Mouse (Mus musculus): ENCODE measurements around the gene Ifi202b. TPM values are rescaled to one million over a fixed set of nuclear protein-coding genes. Genes with fewer than 3 reads are reported as not detected.
"Not testable (repeated sequence)": the region's sequence is repeated elsewhere in the genome, so short reads cannot be mapped to it uniquely, and the experiment has no call there.

Ifi202b gene
- 0.08 and 0.18 TPM in 2 replicates for polyA plus RNA-seq (2015; fragmentation: Nextera tagmentation; extraction: Ambion mirVana)

DNA sequence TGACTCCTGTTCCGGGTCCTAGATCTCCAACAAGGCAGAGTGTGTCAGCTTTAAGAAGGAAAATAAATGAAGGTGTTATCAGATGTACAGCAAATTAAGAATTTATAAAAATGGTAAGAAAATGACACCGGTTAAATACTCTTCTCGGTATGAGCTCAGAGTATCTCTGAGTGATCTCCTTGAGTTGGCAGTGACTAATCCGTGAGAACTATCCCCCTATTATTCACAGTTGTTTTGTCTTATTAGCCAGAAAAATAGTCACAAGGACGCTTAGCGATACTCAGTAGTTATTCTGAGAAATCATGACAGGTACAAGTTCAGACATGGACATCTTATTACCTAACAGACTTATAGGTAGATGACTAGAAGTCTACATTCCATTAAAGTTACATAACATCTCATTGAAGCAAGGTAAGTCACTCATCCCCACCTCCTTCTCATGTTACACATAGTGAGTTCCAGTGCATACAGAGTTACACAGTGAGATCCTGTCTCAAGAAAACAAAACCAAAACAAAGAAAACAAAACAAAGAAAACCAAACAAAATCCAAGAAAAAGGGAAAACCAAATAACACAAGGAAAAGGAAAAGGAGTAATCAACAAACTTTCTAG lies at the start of gene Ifi202b:
Ifi202b (minus strand) TSS at position 51 of the 612 bp plus-strand sequence.
- not testable (repeated sequence) for H3K36me3 ChIP-seq; ATAC-seq (replicated peaks; ENCODE audit: insufficient number of reproducible peaks, insufficient read depth, low FRiP score, low read depth); H3K27me3 ChIP-seq; H3K4me2 ChIP-seq; H3K27ac ChIP-seq; H3K4me1 ChIP-seq (replicated peaks); H3K9me3 ChIP-seq (replicated peaks); H3K9ac ChIP-seq; H3K4me3 ChIP-seq
- 77% methylated on average over 6 of the region's 6 CpGs for WGBS

DNA sequence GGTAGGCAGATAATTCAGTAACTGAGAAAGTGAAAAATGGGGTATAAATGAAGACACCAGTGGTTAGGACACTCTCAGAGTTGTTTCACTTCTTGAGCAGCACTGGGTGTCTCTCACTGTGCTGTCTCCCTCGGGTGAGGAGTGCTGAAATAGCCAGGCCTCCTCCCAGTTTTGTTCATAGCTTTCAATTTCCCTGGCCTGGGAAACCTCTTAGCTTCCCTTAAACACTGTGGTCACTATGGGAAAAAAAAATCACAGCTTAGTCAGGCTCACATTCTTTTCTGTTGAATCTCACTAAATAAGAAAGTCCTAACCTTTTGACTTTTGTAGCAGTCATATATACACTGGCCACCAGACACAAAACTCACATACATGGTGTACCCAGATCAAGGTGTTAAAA lies 49.2 kb upstream of the Ifi202b start, which contains the start of gene Ifi205:
Ifi205 (minus strand) TSS at position 113 of the 400 bp plus-strand sequence.
- WGBS, result 35% methylated on average over 1 of the region's 1 CpGs

DNA sequence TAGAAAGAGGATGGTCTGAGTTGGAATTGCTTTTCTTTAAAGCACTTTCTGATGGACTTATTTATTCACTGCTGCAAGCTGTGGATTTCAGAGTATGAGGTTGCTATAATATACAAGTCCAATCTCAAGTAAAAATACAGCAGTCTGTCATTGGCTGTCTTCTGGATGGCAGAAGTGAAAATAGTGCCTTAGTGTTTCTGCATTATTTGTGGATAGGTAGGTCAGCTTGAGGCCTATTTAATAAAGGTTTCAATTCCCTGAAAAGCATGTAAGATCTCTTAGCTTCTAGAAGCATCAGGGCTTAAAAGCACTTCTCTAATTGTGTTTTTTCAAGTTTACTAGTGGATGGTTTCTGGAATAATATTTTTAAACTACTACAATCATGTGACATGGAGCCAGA lies 24.5 kb upstream of the Ifi202b start:
- not testable (repeated sequence) for H3K36me3 ChIP-seq; H3K4me1 ChIP-seq (replicated peaks); H3K27me3 ChIP-seq; H3K9me3 ChIP-seq (replicated peaks); H3K4me2 ChIP-seq; H3K4me3 ChIP-seq; H3K9ac ChIP-seq; H3K27ac ChIP-seq; ATAC-seq (replicated peaks; ENCODE audit: insufficient number of reproducible peaks, insufficient read depth, low FRiP score, low read depth)

More for the DNA sequence above, 49.2 kb upstream of the Ifi202b start, which contains the start of gene Ifi205:
- Histone ChIP-seq H3K9ac (no peak within 1 kb of the TSS), H3K27ac (no peak within 1 kb of the TSS), H3K9me3 (replicated peaks) (no peaks in the 10 kb centered on the region), H3K4me1 (replicated peaks) (no peaks in the 10 kb centered on the region), H3K27me3 (no peaks in the 10 kb centered on the region), H3K4me2 (no peak within 1 kb of the TSS), H3K36me3 (no peaks in the 10 kb centered on the region), H3K4me3 (no peak within 1 kb of the TSS)
- ATAC-seq (replicated peaks; ENCODE audit: insufficient number of reproducible peaks, insufficient read depth, low FRiP score, low read depth), result no peak

DNA sequence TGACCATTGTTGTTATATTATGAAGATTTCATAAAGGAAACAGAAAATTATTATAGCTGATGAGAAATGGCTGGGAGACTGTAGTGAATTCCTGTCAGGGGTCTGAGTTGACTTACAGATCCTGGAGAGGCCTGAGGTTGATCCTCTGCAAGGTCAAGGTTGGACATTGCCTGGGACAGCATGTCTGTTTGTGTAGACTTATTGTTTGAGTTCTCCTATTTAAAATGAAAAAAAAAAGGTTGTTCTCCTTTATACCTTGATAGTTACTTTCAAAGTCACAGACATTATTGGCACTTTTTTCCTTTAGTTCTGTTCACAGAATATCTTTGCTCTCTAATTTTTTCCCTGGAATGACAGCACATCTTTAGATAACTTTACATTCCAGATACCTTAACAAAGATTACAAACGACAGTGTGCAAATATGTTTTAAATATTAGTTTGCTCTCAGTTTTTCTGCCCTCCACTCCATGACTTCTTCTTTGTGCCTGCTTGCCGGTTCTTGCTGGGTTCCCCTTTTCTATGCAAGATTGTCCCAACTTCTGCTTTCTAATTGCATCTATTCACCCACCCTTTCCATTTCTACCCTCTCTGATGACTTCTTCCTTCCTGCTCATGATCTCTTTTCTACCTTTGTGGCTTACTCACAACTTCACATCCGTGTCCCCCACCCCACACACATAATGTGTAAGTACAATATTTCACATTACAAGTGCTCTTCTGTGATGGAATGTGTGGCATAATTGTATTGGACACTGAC lies 22.0 kb upstream of the Ifi202b start:
- not testable (repeated sequence) for H3K36me3 ChIP-seq; H3K27me3 ChIP-seq; H3K9me3 ChIP-seq (replicated peaks); H3K4me2 ChIP-seq; H3K4me3 ChIP-seq; H3K27ac ChIP-seq; ATAC-seq (replicated peaks; ENCODE audit: insufficient number of reproducible peaks, insufficient read depth, low FRiP score, low read depth); H3K4me1 ChIP-seq (replicated peaks); H3K9ac ChIP-seq
- WGBS, result 58% methylated on average over 2 of the region's 3 CpGs

DNA sequence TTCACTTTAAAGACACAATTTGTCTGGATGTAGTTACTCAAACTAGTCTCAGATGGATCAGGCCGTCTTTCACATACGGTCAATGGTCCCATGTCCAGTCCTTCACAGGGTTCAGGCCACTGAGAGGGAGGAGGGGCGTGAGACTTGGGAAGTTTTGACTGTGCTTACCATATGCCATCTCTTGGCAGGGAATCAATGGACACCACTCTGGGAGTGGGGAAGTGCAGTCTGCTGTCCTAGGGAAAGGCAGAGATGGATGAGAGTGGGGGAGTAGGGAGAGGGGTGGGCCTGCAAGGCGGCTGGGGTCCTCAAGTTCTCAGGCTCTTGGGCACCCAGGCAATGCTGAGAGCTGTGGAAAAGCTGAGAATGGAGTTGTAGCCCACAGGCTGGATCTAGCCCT lies 12.5 kb upstream of the Ifi202b start:
- no peak overlapping the region for H3K27ac ChIP-seq
- ATAC-seq (replicated peaks; ENCODE audit: insufficient number of reproducible peaks, insufficient read depth, low FRiP score, low read depth), result no peak
- H3K4me1 ChIP-seq (replicated peaks), result no peaks in the 10 kb centered on the region
- no peaks in the 10 kb centered on the region for H3K27me3 ChIP-seq
- H3K9me3 ChIP-seq (replicated peaks), result no peaks in the 10 kb centered on the region
- WGBS, result 85% methylated on average over 4 of the region's 4 CpGs
- H3K36me3 ChIP-seq, result no peaks in the 10 kb centered on the region
- H3K4me3 ChIP-seq, result no peak overlapping the region
- no peak overlapping the region for H3K4me2 ChIP-seq
- no peak overlapping the region for H3K9ac ChIP-seq

DNA sequence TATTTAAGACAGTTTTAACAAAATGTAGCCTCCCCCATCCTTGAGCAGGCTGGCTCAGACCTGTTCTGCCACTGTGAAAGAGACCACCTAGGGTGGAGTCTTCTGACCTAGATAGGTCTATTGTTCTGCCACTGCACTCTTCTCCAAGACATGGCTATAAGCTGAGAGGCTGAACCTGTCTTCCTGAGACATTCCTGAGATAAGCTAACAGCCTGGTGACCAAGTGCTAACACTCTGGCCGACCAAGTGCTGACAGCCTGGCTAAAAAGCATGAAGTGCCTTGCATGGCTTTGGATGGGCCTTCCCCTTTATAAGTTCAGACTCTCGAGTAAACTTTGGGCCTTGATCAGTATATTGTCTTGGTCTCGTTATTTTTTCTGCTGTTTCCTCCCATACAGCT lies 1.5 kb downstream of the Ifi202b start:
- H3K4me2 ChIP-seq; H3K9me3 ChIP-seq (replicated peaks); H3K27me3 ChIP-seq; H3K9ac ChIP-seq; H3K4me1 ChIP-seq (replicated peaks); H3K36me3 ChIP-seq; H3K27ac ChIP-seq; H3K4me3 ChIP-seq: not testable (repeated sequence)
- WGBS, result 16% methylated on average over 3 of the region's 3 CpGs
- 0 out of 2 replicates have a peak, but pooled peaks have one; percentile 14 for ATAC-seq (replicated peaks; ENCODE audit: insufficient number of reproducible peaks, insufficient read depth, low FRiP score, low read depth)

DNA sequence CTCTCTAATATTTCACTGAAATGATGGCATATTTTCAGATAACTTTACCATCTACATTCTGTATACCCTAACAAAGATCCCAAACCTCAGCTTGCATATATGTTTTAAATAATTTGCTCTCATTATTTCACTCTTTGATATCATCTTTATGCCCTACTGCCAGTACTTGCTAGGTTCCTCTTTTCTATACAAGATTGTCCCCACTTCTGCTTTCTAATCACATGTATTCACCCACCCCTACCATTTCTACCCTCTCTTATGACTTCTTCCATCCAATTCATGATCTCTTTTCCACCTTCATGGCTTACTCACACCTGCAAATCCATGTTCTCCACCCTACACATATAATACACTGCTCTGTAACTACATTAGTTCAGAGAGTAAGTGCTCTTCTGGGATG lies 4.9 kb downstream of the Ifi202b start:
- Histone ChIP-seq H3K36me3 (no peaks in the 10 kb centered on the region), H3K4me1 (replicated peaks) (peaks cover 3% of the 10 kb centered on the region; the same call in 1 of the 2 replicates), H3K27ac (no peak overlapping the region), H3K9me3 (replicated peaks) (no peaks in the 10 kb centered on the region), H3K4me2 (no peak overlapping the region), H3K9ac (no peak overlapping the region), H3K4me3 (no peak overlapping the region), H3K27me3 (no peaks in the 10 kb centered on the region)
- ATAC-seq (replicated peaks; ENCODE audit: insufficient number of reproducible peaks, insufficient read depth, low FRiP score, low read depth), result no peak

DNA sequence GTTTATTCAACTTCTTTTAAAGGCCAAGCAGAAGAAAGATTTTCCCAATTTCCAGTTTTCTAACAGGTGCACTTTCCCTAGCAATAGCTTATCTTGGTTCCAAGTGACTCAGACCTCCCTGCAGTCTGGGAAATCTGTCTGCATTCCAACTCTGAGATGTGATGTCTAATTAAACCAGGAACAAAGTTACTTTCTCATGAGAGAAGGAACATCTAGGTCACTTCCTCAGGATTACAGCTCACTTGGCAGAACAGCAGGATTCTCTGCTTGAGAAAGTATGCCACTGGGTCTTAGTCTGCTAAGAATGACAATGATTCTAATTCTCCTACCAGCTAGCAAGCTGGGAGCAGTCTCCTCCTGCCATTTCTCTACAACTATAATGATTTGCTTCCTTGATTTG lies 9.4 kb downstream of the Ifi202b start:
- ATAC-seq (replicated peaks; ENCODE audit: insufficient number of reproducible peaks, insufficient read depth, low FRiP score, low read depth), result no peak
- Histone ChIP-seq H3K9ac (no peak overlapping the region), H3K27ac (no peak overlapping the region), H3K27me3 (no peaks in the 10 kb centered on the region), H3K4me3 (no peak overlapping the region), H3K9me3 (replicated peaks) (no peaks in the 10 kb centered on the region), H3K4me1 (replicated peaks) (no peaks in the 10 kb centered on the region), H3K4me2 (no peak overlapping the region), H3K36me3 (no peaks in the 10 kb centered on the region)

DNA sequence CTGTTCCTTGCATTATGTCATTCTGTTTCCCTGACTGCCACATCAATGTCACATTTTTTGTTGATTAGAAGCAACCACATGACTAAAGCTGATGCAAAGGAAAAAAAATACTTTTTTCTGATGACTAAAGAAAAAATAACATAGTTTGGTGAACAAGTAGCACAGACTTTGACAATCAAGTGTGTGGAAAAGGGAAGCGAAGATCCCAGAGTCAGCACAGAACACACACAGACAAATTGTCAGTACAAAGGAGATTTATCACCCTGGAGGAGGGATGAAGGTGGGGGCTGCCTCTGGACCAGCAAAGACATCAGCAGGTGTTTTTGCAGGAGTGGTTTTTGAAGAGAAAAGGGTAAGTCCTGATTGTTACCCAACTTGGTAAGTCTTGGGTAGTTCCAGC lies 21.1 kb downstream of the Ifi202b start:
- not testable (repeated sequence) for H3K4me3 ChIP-seq; H3K27me3 ChIP-seq; H3K36me3 ChIP-seq; ATAC-seq (replicated peaks; ENCODE audit: insufficient number of reproducible peaks, insufficient read depth, low FRiP score, low read depth); H3K9ac ChIP-seq; H3K27ac ChIP-seq; H3K4me1 ChIP-seq (replicated peaks); H3K4me2 ChIP-seq; H3K9me3 ChIP-seq (replicated peaks)
- WGBS, result 63% methylated on average over 1 of the region's 1 CpGs

DNA sequence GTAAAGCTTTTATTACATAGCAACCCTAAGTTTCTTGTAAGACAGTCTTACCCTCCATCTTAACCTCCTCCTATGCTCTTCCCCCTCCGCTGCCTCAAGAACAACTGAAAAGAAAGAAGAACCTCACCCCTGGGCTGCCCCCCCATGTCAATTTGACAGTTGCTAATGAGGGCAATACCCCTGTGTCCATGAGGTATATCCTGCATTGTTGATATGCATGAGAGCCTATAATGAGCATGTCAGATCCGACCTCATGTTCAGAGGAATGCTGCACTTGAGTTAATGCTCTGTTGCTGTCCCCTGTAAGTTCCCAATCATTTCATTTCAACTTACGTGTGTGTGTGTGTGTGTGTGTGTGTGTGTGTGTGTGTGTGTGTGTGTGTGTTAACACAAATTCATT lies 22.5 kb downstream of the Ifi202b start:
- WGBS, result 57% methylated on average over 3 of the region's 3 CpGs
- H3K9me3 ChIP-seq (replicated peaks); H3K4me1 ChIP-seq (replicated peaks); ATAC-seq (replicated peaks; ENCODE audit: insufficient number of reproducible peaks, insufficient read depth, low FRiP score, low read depth); H3K27me3 ChIP-seq; H3K4me2 ChIP-seq; H3K27ac ChIP-seq; H3K9ac ChIP-seq; H3K4me3 ChIP-seq; H3K36me3 ChIP-seq: not testable (repeated sequence)

DNA sequence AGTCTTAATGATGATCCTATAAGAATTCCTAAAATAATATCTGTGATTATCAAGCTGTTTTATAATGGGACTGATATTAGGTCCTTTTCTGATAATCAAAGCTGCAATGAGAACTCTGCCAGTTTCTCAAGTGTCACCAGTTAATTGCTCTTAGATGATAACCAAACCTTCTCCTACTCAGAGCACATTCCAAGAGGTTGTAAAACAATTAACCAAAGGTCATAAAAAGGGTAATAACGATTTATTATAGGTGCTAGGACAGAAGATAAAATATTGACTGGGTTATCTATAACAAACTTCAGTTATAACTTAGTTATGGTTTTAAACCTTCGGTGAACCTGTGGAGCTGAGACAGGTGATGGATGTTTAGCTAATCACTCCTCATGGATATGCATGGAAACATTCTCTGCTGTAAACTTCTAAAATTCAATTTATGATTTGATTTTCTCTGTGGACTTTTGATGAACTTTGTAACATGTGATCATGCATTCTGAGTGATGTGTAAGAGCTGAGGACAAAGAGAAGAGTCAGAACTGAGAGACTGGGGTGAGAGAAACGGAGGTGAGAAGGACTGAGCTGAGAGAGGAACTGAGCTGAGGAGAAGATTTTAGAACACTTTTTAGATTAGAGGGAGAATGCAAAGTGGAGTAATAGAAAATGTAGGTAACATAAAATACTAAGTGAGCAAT lies 26.6 kb downstream of the Ifi202b start:
- not testable (repeated sequence) for H3K4me3 ChIP-seq; H3K27ac ChIP-seq; H3K4me1 ChIP-seq (replicated peaks); H3K9me3 ChIP-seq (replicated peaks); H3K27me3 ChIP-seq; H3K4me2 ChIP-seq; H3K36me3 ChIP-seq; H3K9ac ChIP-seq; ATAC-seq (replicated peaks; ENCODE audit: insufficient number of reproducible peaks, insufficient read depth, low FRiP score, low read depth)
- 58% methylated on average over 3 of the region's 3 CpGs for WGBS
